In genomic region chr11:114789061-114789714, GRCm38 (mm10) we compare ENCODE assay signal across 8 mouse cellular contexts. TPM values are rescaled to one million over a fixed set of nuclear protein-coding genes. Genes with fewer than 3 reads are reported as not detected.
A peak's percentile ranks its signal among the peaks of the same experiment; 100 is the strongest.
DNase-seq lines count a peak whose midpoint lies in the region; ATAC-seq and TF ChIP-seq lines count a peak whose summit lies in the region.

No protein-coding gene starts in this region.

- DNase-seq in layer of hippocampus, adult 11-12 months (ENCODE audit: low spot score), result peak; percentile 79
- DNase-seq in layer of hippocampus, adult 9-10 months (ENCODE audit: low spot score), result no peak
- peak; percentile 91 for DNase-seq in embryonic facial prominence, embryonic 11.5 days (ENCODE audit: low spot score)
- peak; percentile 81 to 89 for DNase-seq in heart, adult 2 months
- peak; percentile 67 for DNase-seq in kidney, adult 2 months
- peak; percentile 10 for DNase-seq in liver, adult 2 months (ENCODE audit: extremely low read depth, low read depth, low spot score)
- DNase-seq in spleen, postnatal 36 days (ENCODE audit: low spot score in 2 of 2), result peak; percentile 62 to 66

- H3K27ac ChIP-seq in embryonic facial prominence, embryonic 11.5 days (replicated peaks; ENCODE audit: low read depth, low read length), result no peak overlapping the region
- H3K27ac ChIP-seq in heart, adult 2 months, result no peak overlapping the region
- no peak overlapping the region for H3K27ac ChIP-seq in kidney, adult 2 months (ENCODE audit: insufficient read depth, low read depth, low read length)
- no peak overlapping the region for H3K27ac ChIP-seq in liver, adult 2 months (replicated peaks; ENCODE audit: insufficient read depth, low read depth, low read length)

- TF ChIP-seq POLR2A in heart, adult 2 months (IDR thresholded peaks at IDR 0.05; ENCODE audit: insufficient read depth, low read depth, low read length), result no peak
- TF ChIP-seq POLR2A in kidney, adult 2 months (IDR thresholded peaks at IDR 0.05; ENCODE audit: low read depth, low read length), result no peak
- TF ChIP-seq POLR2A in liver, adult 2 months (IDR thresholded peaks at IDR 0.05; ENCODE audit: extremely low read depth, insufficient read depth, low read length), result no peak

- H3K9ac ChIP-seq in embryonic facial prominence, embryonic 11.5 days (replicated peaks; ENCODE audit: low read length), result no peak overlapping the region
- no peak overlapping the region for H3K9ac ChIP-seq in heart, adult 2 months (ENCODE audit: low read depth, low read length)
- no peak overlapping the region for H3K9ac ChIP-seq in liver, adult 2 months (ENCODE audit: low read depth, low read length)

- peaks cover 12% of the 10 kb centered on the region for H3K4me1 ChIP-seq in embryonic facial prominence, embryonic 11.5 days (ENCODE audit: control insufficient read depth, insufficient read depth, low read length)
- 0 out of 2 replicates have a peak, but pooled peaks cover 1% of the 10 kb centered on the region for H3K4me1 ChIP-seq in heart, adult 2 months (ENCODE audit: control insufficient read depth, insufficient read depth, low read length)
- H3K4me1 ChIP-seq in kidney, adult 2 months (ENCODE audit: control insufficient read depth, insufficient read depth, low read length), result no peaks in the 10 kb centered on the region
- H3K4me1 ChIP-seq in liver, adult 2 months (ENCODE audit: control insufficient read depth, insufficient read depth, low read length), result no peaks in the 10 kb centered on the region; the same call in 1 of the 2 replicates

- no peaks in the 10 kb centered on the region for H3K79me2 ChIP-seq in heart, adult 2 months (replicated peaks; ENCODE audit: control insufficient read depth, insufficient read depth, low read length)
- H3K79me2 ChIP-seq in liver, adult 2 months (ENCODE audit: control insufficient read depth, insufficient read depth, low read length), result no peaks in the 10 kb centered on the region

- intact Hi-C loops in heart, adult 2 months (cut with DNase I), result loop anchor here (1.0 to 5.0 kb wide), 2 partner anchors 44 to 112 kb away; partner anchors contain the start of gene Ttyh2

- H3K4me2 ChIP-seq in embryonic facial prominence, embryonic 11.5 days (ENCODE audit: low read depth, low read length), result no peak overlapping the region; the same call in 1 of the 2 replicates

- no peak for ATAC-seq in embryonic facial prominence, embryonic 11.5 days (replicated peaks; ENCODE audit: insufficient number of reproducible peaks, low FRiP score, low TSS enrichment, low read depth)
- peak; percentile 59 for ATAC-seq in monocyte, adult 5-6 weeks (replicated peaks; ENCODE audit: insufficient number of reproducible peaks, low FRiP score, low TSS enrichment, poor library complexity, severe bottlenecking)

- TF ChIP-seq EP300 in heart, adult 2 months (IDR thresholded peaks at IDR 0.05; ENCODE audit: insufficient read depth, low read depth, low read length), result no peak

- 0 out of 2 replicates have a peak overlapping the region, but pooled peaks have one; percentile 12 for H3K4me3 ChIP-seq in embryonic facial prominence, embryonic 11.5 days (ENCODE audit: low read depth, low read length)
- no peak overlapping the region for H3K4me3 ChIP-seq in heart, adult 2 months
- no peak overlapping the region for H3K4me3 ChIP-seq in kidney, adult 2 months (ENCODE audit: insufficient read depth, low read depth, low read length)
- H3K4me3 ChIP-seq in liver, adult 2 months (ENCODE audit: insufficient read depth, low read depth, low read length), result no peak overlapping the region

- no peaks in the 10 kb centered on the region for H3K36me3 ChIP-seq in embryonic facial prominence, embryonic 11.5 days (replicated peaks; ENCODE audit: control insufficient read depth, insufficient read depth, low read depth, low read length)
- no peaks in the 10 kb centered on the region for H3K36me3 ChIP-seq in heart, adult 2 months (ENCODE audit: control insufficient read depth, insufficient read depth, low read length)
- no peaks in the 10 kb centered on the region for H3K36me3 ChIP-seq in kidney, adult 2 months (ENCODE audit: control insufficient read depth, insufficient read depth, low read length)
- H3K36me3 ChIP-seq in liver, adult 2 months (ENCODE audit: control insufficient read depth, insufficient read depth, low read length), result no peaks in the 10 kb centered on the region

- 9% methylated on average over 30 of the region's 30 CpGs for WGBS in embryonic facial prominence, embryonic 11.5 days
- 11% methylated on average over 30 of the region's 30 CpGs for WGBS in heart, adult 2 months
- WGBS in kidney, adult 2 months, result 10% methylated on average over 30 of the region's 30 CpGs
- WGBS in liver, adult 2 months, result 6% methylated on average over 30 of the region's 30 CpGs

- H3K9me3 ChIP-seq in embryonic facial prominence, embryonic 11.5 days (replicated peaks; ENCODE audit: control insufficient read depth, low read length), result no peaks in the 10 kb centered on the region

- TF ChIP-seq CTCF in heart, adult 2 months (IDR thresholded peaks at IDR 0.05), result no peak; the same call in 1 of the 2 replicates
- TF ChIP-seq CTCF in kidney, adult 2 months (conservative IDR thresholded peaks at IDR 0.05; ENCODE audit: insufficient read depth, insufficient read length, low read depth, low read length), result peak; percentile 81
- TF ChIP-seq CTCF in liver, adult 2 months (IDR thresholded peaks at IDR 0.05; ENCODE audit: low read depth, low read length), result peak; percentile 94

- H3K27me3 ChIP-seq in embryonic facial prominence, embryonic 11.5 days (ENCODE audit: control insufficient read depth, insufficient read depth, low read length), result peaks cover 83% of the 10 kb centered on the region
- peaks cover 18% of the 10 kb centered on the region for H3K27me3 ChIP-seq in heart, adult 2 months (ENCODE audit: control insufficient read depth, insufficient read depth, low read length)
- no peaks in the 10 kb centered on the region for H3K27me3 ChIP-seq in kidney, adult 2 months (replicated peaks; ENCODE audit: control insufficient read depth, insufficient read depth, low read length)
- H3K27me3 ChIP-seq in liver, adult 2 months (ENCODE audit: control insufficient read depth, insufficient read depth, low read length), result peaks cover 32% of the 10 kb centered on the region

RNA-seq across cellular contexts. Expression of gene Btbd17, which starts 6.6 kb away (rescaled TPM):
- polyA plus RNA-seq in embryonic facial prominence, embryonic 11.5 days (2014; fragmentation: Nextera tagmentation; extraction: Ambion mirVana), result 9.5 and 9.8 TPM in 2 replicates
- total RNA-seq in heart, adult 2 months (2021), result not detected
- polyA plus RNA-seq in heart, adult 2 months (2012; rRNA removed), result 0.06 TPM in 1 of 2 replicates, not detected in the other
- 0.12 and 0.13 TPM in 2 replicates for polyA plus RNA-seq in kidney, adult 2 months (2012; rRNA removed)
- total RNA-seq in liver, adult 2 months (2014; rRNA removed), result not detected in 2 replicates
- not detected in 2 replicates for polyA plus RNA-seq in liver, adult 2 months (2012; rRNA removed)
- total RNA-seq in monocyte, adult 5-6 weeks (2017), result not detected in 3 replicates

RNA-seq across cellular contexts. Expression of gene Gpr142, which starts 9.5 kb away (rescaled TPM):
- not detected in 2 replicates for polyA plus RNA-seq in embryonic facial prominence, embryonic 11.5 days (2014; fragmentation: Nextera tagmentation; extraction: Ambion mirVana)
- not detected for total RNA-seq in heart, adult 2 months (2021)
- not detected in 2 replicates for polyA plus RNA-seq in heart, adult 2 months (2012; rRNA removed)
- polyA plus RNA-seq in kidney, adult 2 months (2012; rRNA removed), result not detected in 2 replicates
- not detected in 2 replicates for total RNA-seq in liver, adult 2 months (2014; rRNA removed)
- not detected in 2 replicates for polyA plus RNA-seq in liver, adult 2 months (2012; rRNA removed)
- not detected in 3 replicates for total RNA-seq in monocyte, adult 5-6 weeks (2017)

RNA-seq across cellular contexts. Expression of gene Kif19a, which starts 24.0 kb away (rescaled TPM):
- 0.81 and 2.1 TPM in 2 replicates for polyA plus RNA-seq in embryonic facial prominence, embryonic 11.5 days (2014; fragmentation: Nextera tagmentation; extraction: Ambion mirVana)
- total RNA-seq in heart, adult 2 months (2021), result under 1 TPM; 0.18 to 0.21 TPM
- 0.32 and 1.2 TPM in 2 replicates for polyA plus RNA-seq in heart, adult 2 months (2012; rRNA removed)
- polyA plus RNA-seq in kidney, adult 2 months (2012; rRNA removed), result 0.38 and 0.42 TPM in 2 replicates
- total RNA-seq in liver, adult 2 months (2014; rRNA removed), result 0.37 and 0.74 TPM in 2 replicates
- polyA plus RNA-seq in liver, adult 2 months (2012; rRNA removed), result 0.24 and 0.26 TPM in 2 replicates
- total RNA-seq in monocyte, adult 5-6 weeks (2017), result 6.3 to 7.4 TPM (median 6.4 TPM) in 3 replicates
